Mouse (Mus musculus): ENCODE measurements around the gene Anxa7.

DNA sequence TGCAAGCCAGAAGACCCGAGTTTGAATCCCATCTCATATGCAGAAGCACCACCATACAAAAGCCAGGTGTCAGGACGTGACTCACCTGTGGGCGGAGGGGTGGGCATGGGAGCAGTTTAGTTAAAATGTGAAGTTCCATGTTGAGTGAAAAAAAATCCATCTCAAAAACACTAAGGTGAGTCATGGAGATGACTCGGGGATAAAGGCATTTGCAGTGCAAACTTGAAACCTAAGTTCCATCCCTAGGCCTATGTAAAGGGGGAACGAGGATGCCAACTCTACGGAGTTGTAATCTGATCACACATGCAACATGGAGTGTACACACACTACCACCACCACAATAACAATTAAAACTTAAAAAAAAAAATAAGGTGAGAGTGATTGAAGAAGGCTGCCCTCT lies 56.9 kb downstream of the Anxa7 start:
- TF ChIP-seq EP300 (IDR thresholded peaks at IDR 0.05; ENCODE audit: low read length) (no peak), BHLHE40 (IDR thresholded peaks at IDR 0.05; ENCODE audit: low read depth, low read length) (no peak)

All from CH12.LX (cell line).